8 mouse cellular contexts compared by ENCODE assay signal in the genomic region with DNA sequence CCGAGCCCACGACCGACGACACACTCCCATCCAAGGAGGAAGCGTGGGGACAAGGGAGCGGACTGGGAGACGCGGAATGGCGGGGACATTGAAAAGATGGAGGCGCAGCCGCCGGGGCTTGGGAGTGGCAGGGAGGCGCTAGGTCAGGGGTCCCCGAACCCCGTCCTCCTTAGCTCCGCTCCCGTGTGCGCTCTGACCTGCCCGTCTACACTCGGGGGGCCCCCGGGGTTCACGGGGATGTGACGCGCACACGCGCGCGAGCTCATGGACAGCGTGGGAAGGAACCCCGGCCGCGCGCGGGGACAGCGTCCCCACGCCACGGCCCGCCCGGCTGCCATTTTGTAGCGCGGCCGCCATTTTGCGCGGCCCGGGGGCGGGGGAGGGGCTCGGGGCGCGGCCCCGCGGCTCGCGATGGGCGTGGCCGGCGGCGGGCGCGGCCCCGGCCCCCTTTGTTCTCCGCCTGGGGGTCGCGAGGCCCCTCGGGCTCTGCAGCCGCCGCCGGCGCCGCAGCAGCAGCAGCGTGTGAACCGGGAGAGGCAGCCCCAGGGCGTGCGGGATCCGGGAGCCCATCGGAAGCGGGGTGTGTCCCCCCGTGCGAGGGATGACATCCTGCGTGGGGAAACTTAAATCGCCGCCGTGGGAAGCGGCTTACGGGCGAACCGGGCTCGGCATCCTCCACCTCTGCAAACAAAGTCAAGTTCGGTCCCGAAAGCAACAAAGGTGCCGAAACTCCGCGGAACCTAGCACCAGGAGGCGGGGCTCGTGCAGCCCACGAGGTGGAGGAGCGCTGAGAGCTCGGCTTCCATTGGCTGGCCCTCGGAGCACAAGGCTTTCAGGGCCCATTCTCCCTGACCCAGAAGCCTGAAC. TPM values are rescaled to one million over a fixed set of nuclear protein-coding genes. Genes with fewer than 3 reads are reported as not detected.
DNase-seq lines count a peak whose midpoint lies in the region; ATAC-seq lines count a peak whose summit lies in the region.

No protein-coding gene starts in this region.

- H3K4me3 ChIP-seq in megakaryocyte, embryonic 14.5 days (replicated peaks), result peak overlapping the region; percentile 95

- no peaks in the 10 kb centered on the region for H3K27me3 ChIP-seq in megakaryocyte, embryonic 14.5 days (replicated peaks)

- ATAC-seq in common myeloid progenitor, adult 5-6 weeks (replicated peaks; ENCODE audit: low read depth, poor library complexity, severe bottlenecking), result peak; percentile 64

- no peaks in the 10 kb centered on the region for H3K9me3 ChIP-seq in megakaryocyte, embryonic 14.5 days

- H3K36me3 ChIP-seq in megakaryocyte, embryonic 14.5 days (replicated peaks; ENCODE audit: low read length), result no peaks in the 10 kb centered on the region

- DNase-seq in ZHBTc4 (ENCODE audit: low read depth, low spot score), result peak; percentile 96
- peak; percentile 69 to 78 for DNase-seq in gastrocnemius, adult 8-10 months (ENCODE audit: low spot score in 2 of 2)
- peak; percentile 91 for DNase-seq in induced T-regulatory cell, adult 2 months (ENCODE audit: low read depth)
- peak; percentile 71 to 86 for DNase-seq in left cerebral cortex, adult 9 months (ENCODE audit: low spot score in 2 of 2)
- DNase-seq in right cerebral cortex, postnatal 14 days, result peak; percentile 77
- DNase-seq in urinary bladder, postnatal 25 days (ENCODE audit: low spot score), result peak; percentile 75

- H3K4me1 ChIP-seq in megakaryocyte, embryonic 14.5 days, result peaks cover 46% of the 10 kb centered on the region

RNA-seq across cellular contexts. Expression of a gene that starts 8.2 kb away (rescaled TPM):
- 32.7 and 43.0 TPM in 2 replicates for total RNA-seq in common myeloid progenitor, adult 5-6 weeks (2017)
- total RNA-seq in gastrocnemius, adult 8-10 months (2022), result 10 to 100 TPM; 17.0 to 23.9 (median 23.5) TPM
- 101 and 202 TPM in 2 replicates for polyA plus RNA-seq in megakaryocyte, embryonic 14.5 days (2012; ENCODE audit: insufficient read depth, low replicate concordance)

RNA-seq across cellular contexts. Expression of a gene that starts 59.3 kb away (rescaled TPM):
- total RNA-seq in common myeloid progenitor, adult 5-6 weeks (2017), result not detected in 2 replicates
- 1 to 10 TPM in 2 of 4 experiments, under 1 TPM in 2; 0.46 to 2.2 (median 0.94) TPM for total RNA-seq in gastrocnemius, adult 8-10 months (2022)
- 4.7 and 17.1 TPM in 2 replicates for polyA plus RNA-seq in megakaryocyte, embryonic 14.5 days (2012; ENCODE audit: insufficient read depth, low replicate concordance)

Comparison
In these comparisons a context has a peak if more than half of its experiments do, and no peak if none do; other contexts are left out.
1. Peak in every context shown above with its lines: DNase-seq, ATAC-seq and H3K4me3 ChIP-seq.